ENCODE assay signal across 14 mouse cellular contexts in genomic region chr2:5129099-5129498, GRCm38 (mm10). TPM values are rescaled to one million over a fixed set of nuclear protein-coding genes. Genes with fewer than 3 reads are reported as not detected.
DNase-seq lines count a peak whose midpoint lies in the region; ATAC-seq lines count a peak whose summit lies in the region.
"Had no signal": no experiment of that assay in that cellular context is flagged by ENCODE, and none has a peak within 500 bp of the region (broad histone marks: within the 10 kb centered on the region; RNA-seq: fewer than 3 reads in every experiment).

No protein-coding gene starts in this region.

- H3K4me1 ChIP-seq in lung, embryonic 16.5 days (replicated peaks; ENCODE audit: control insufficient read depth, insufficient read depth, low read length) = peaks cover 5% of the 10 kb centered on the region; the same call in 1 of the 2 replicates
- H3K4me1 ChIP-seq in heart, embryonic 15.5 days (replicated peaks) = peaks cover 15% of the 10 kb centered on the region; the same call in 1 of the 2 replicates

- H3K4me2 ChIP-seq in lung, embryonic 16.5 days (ENCODE audit: low read depth, low read length) = no peak overlapping the region
- no peak overlapping the region for H3K4me2 ChIP-seq in heart, embryonic 15.5 days
- H3K4me2 ChIP-seq: hindbrain, embryonic 15.5 days; neural tube, embryonic 15.5 days had no signal

- H3K9me3 ChIP-seq in lung, embryonic 16.5 days (ENCODE audit: control insufficient read depth, low read length) = no peaks in the 10 kb centered on the region
- H3K9me3 ChIP-seq in heart, embryonic 15.5 days (replicated peaks) = no peaks in the 10 kb centered on the region
- H3K9me3 ChIP-seq: hindbrain, embryonic 15.5 days; neural tube, embryonic 15.5 days had no signal

- DNase-seq in lung, postnatal 14 days = no peak
- peak; percentile 61 for DNase-seq in kidney, postnatal 10 days
- DNase-seq in right cerebral cortex, postnatal 4 days = no peak
- DNase-seq in adrenal gland, postnatal 14 days = no peak
- DNase-seq in layer of hippocampus, adult 8-10 months (ENCODE audit: low spot score in 2 of 2) = no peak
- DNase-seq: cerebellum, postnatal 10 days; forebrain, postnatal 0 days; left cerebral cortex, postnatal 4 days; lung, postnatal 10 days; thymus, postnatal 4 days had no signal

- H3K9ac ChIP-seq in lung, embryonic 16.5 days (ENCODE audit: low read length) = no peak overlapping the region
- no peak overlapping the region for H3K9ac ChIP-seq in heart, embryonic 15.5 days
- H3K9ac ChIP-seq: forebrain, postnatal 0 days; hindbrain, embryonic 15.5 days; neural tube, embryonic 15.5 days had no signal

- H3K27ac ChIP-seq in lung, embryonic 16.5 days (ENCODE audit: low read length) = peak overlapping the region; percentile 38
- peak overlapping the region; percentile 49 for H3K27ac ChIP-seq in heart, embryonic 15.5 days
- H3K27ac ChIP-seq: hindbrain, embryonic 15.5 days had no signal

- 32% methylated on average over 3 of the region's 3 CpGs for whole genome bisulfite sequencing in lung, embryonic 16.5 days
- WGBS in heart, embryonic 15.5 days = 32% methylated on average over 3 of the region's 3 CpGs

- H3K36me3 ChIP-seq in lung, embryonic 16.5 days (ENCODE audit: control insufficient read depth, insufficient read depth, low read length) = no peaks in the 10 kb centered on the region
- H3K36me3 ChIP-seq in heart, embryonic 15.5 days = no peaks in the 10 kb centered on the region
- H3K36me3 ChIP-seq: hindbrain, embryonic 15.5 days; neural tube, embryonic 15.5 days had no signal

- no peaks in the 10 kb centered on the region for H3K27me3 ChIP-seq in lung, embryonic 16.5 days (ENCODE audit: control insufficient read depth, insufficient read depth, low read depth, low read length)
- no peaks in the 10 kb centered on the region for H3K27me3 ChIP-seq in heart, embryonic 15.5 days
- H3K27me3 ChIP-seq: hindbrain, embryonic 15.5 days; neural tube, embryonic 15.5 days had no signal

- no peak overlapping the region for H3K4me3 ChIP-seq in lung, embryonic 16.5 days (ENCODE audit: low read length)
- H3K4me3 ChIP-seq in heart, embryonic 15.5 days = no peak overlapping the region
- H3K4me3 ChIP-seq: hindbrain, embryonic 15.5 days; neural tube, embryonic 15.5 days had no signal

- ATAC-seq in lung, embryonic 16.5 days (ENCODE audit: low read depth) = peak; percentile 62
- ATAC-seq in heart, embryonic 15.5 days (replicated peaks; ENCODE audit: insufficient number of reproducible peaks, insufficient read depth, low FRiP score, low read depth) = 0 out of 2 replicates have a peak, but pooled peaks have one; percentile 41
- ATAC-seq: forebrain, postnatal 0 days had no signal

RNA-seq across cellular contexts. Expression of gene Ccdc3, which starts 8.5 kb away (rescaled TPM):
- polyA plus RNA-seq in lung, embryonic 16.5 days (2015; fragmentation: Nextera tagmentation; extraction: Ambion mirVana) = 1.6 and 1.9 TPM in 2 replicates
- 6.8 and 9.4 TPM in 2 replicates for polyA plus RNA-seq in heart, embryonic 15.5 days (2015; fragmentation: Nextera tagmentation; extraction: Ambion mirVana)
- total RNA-seq in adrenal gland, postnatal 14 days (2021) = 20.6 and 23.0 TPM in 2 replicates
- total RNA-seq in layer of hippocampus, adult 8-10 months (2022) = 10 to 100 TPM; 11.1 to 13.7 (median 12.0) TPM
